Mouse (Mus musculus) bone marrow, adult 2 months (tissue): Measurements from ENCODE around the gene Hes1.

Experiments
- CTCF ChIP-seq: fragments of 200-500 bp; IDR thresholded peaks from 2 replicates; pipeline ENCODE4 v1.5.1; 2011; ENCODE audit warnings: low read length, control low read depth; ENCODE audit not compliant: control insufficient read depth, insufficient read depth
- POLR2A ChIP-seq: fragments of 200-500 bp; IDR thresholded peaks from 2 replicates; pipeline ENCODE4 v1.6.1; 2011; ENCODE audit warnings: low read depth, mild to moderate bottlenecking, control low read depth, low read length, borderline replicate concordance; ENCODE audit not compliant: control insufficient read depth

GRCm38 (mm10) chr16:30034979-30035440, 29.2 kb upstream of the Hes1 start:
- TF ChIP-seq POLR2A = no peak
- no peak for TF ChIP-seq CTCF
